Mouse (Mus musculus): Measurements from ENCODE around the gene Bcl2l11. TPM values are rescaled to one million over a fixed set of nuclear protein-coding genes. Genes with fewer than 3 reads are reported as not detected.

The Bcl2l11 gene
- total RNA-seq, 1 experiment from 2014 or later = 34.8 TPM

- DNase-seq = no peak
These were observed 14.3 kb upstream of the Bcl2l11 start for GRCm38 (mm10) chr2:128111537-128111936.

DNA sequence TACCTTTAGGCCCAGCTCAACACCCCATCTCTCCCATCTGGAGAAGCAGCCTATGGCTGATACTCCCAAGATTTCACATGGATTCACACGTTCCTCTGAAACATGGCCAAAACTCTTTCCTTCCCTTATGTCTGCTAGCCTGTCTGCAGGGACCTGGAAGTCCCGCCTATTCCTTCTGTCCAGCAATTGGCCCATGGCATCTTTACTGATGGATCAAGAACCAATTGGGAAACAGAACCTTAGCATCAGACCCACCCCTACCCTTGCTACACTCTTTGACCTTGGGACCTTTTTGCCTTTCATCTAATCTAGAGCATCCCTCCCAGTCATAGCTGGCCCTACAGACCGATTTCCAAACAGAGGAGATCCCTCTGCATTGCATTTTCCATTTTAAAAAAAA lies 11.2 kb upstream of the Bcl2l11 start:
- DNase-seq = no peak

DNA sequence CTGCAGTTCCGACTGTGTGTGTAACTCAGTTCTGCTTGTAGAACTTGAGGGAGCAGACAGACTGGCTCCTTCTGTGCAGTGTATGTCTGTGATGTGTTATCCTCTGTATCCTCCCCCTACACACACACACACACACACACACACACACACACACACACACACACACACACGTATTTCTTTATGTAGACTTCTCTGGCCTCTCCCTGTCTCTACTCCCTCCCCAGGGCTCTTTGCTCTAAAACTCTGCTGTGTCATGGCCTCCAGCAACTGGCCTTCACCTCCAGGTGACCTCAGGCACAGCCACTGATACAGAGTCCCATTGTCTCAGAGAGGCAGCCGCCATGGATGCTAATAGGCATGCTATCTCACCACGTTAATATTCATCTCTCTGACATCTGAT lies 10.3 kb upstream of the Bcl2l11 start:
- DNase-seq = no peak

DNA sequence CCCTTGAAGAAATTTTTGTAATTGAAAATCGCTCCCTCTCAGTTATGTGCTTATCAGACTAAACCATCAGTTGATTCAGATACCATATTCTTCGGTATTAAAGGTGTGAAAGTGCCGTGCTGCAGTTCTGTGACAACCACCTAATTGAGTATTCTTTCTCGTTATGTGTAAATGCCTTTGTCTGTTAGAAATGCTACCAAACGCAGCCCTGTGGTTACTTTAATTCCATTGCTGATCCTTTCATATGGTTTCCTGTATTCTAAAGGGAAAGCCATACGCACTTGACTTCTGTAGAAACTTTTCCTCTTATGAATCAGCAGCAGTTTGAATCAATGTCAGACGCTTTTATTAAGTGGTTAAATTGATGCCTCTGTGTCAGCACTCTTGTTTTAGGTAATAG lies 8.2 kb upstream of the Bcl2l11 start:
- no peak for DNase-seq

- no peak for DNase-seq
These were observed 6.9 kb upstream of the Bcl2l11 start for GRCm38 (mm10) chr2:128118971-128119370.

DNA sequence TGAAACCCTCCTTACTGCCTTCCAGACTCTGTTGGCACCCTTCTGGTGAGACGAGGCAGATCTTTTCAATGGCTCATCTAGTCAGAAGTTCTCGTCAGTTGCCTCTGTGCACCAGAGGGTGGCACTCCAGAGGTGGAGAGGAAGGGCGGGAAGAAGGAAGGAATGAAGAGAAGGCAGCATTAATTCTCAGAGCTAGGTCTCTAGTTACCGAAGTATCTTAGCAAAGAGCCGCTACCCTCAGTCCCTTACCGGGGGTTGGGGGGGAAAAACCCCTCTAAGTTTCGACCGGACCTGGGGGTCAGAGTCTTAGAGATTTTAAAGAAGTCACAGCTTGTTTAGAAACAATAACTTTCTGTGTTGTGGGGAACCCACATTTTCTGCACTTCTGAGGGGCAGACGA lies 3.3 kb upstream of the Bcl2l11 start:
- peak; percentile 79 for DNase-seq

GRCm38 (mm10) chr2:128122891-128123771 lies 2.7 kb upstream of the Bcl2l11 start:
- peak; percentile 61 for DNase-seq

GRCm38 (mm10) chr2:128123921-128124683 lies 1.7 kb upstream of the Bcl2l11 start:
- peak; percentile 18 for DNase-seq

- DNase-seq = no peak
These were observed 1.1 kb upstream of the Bcl2l11 start for GRCm38 (mm10) chr2:128124693-128125092.

DNA sequence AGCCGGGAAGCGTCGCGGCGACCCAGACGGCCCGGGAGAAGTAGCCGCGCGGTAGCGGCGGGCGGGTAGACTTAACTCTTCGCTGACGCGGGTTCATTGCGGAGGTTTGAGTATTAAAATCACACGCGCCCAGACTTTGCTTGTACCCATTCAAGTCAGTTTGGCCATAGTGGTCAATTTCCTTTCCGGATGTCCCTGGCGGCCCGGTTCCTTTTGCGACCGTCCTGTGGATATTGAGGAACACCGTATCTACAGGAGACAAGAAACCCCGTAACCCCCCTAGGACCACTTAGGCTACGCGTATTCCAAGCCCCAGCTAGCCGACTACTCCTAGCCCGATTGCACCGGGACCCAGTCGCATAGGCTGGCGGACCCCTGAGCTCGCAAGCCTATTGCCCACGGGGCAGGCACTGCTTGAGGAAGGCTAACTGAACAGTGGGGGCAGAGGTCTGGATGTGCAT lies 783 bp downstream of the Bcl2l11 start:
- no peak for DNase-seq

- DNase-seq = peak; percentile 99
These were observed 1.4 kb downstream of the Bcl2l11 start for GRCm38 (mm10) chr2:128127121-128127671.

GRCm38 (mm10) chr2:128127691-128128292 lies 2.0 kb downstream of the Bcl2l11 start:
- DNase-seq = peak; percentile 90

GRCm38 (mm10) chr2:128128532-128128931 lies 2.7 kb downstream of the Bcl2l11 start:
- no peak for DNase-seq

GRCm38 (mm10) chr2:128131503-128131902 lies 5.7 kb downstream of the Bcl2l11 start:
- no peak for DNase-seq

DNA sequence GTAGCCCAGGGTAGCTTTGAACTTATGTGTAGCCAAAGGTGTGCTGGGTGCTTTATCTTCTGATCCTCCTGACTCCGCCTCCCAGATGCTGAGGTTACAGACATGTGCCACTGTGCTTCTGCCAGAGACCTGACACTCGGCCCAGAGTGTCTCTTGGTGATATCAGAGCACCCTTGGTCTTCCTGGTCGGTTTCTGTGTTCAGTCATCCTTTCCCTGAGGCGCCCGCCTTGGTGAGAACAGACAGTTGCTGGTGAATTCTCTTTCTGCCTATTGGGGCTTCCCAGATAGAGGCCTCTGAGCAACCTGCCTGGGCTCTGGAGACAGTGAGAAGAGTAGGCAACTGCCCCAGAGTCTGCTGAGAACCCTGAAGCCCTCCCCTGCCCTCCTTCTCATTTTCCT lies 6.8 kb downstream of the Bcl2l11 start:
- DNase-seq = no peak

DNA sequence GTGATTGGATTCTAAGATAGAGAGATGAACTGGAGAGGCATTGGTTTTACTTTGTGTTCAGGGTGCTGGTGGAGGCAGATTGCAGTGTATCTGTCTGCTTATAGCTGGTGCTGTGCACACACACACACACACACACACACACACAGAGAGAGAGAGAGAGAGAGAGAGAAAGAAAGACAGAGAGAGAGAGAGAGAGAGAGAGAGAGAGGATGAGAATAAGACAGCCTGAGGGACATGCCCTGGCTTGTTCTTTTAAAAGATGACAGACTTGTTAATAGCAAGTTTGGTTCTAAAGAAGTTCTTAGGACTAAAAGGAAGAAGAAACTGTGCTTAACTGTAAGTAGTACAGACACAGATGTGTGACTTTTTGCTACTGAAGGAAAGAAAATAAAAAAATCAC lies 8.0 kb downstream of the Bcl2l11 start:
- DNase-seq = no peak

DNA sequence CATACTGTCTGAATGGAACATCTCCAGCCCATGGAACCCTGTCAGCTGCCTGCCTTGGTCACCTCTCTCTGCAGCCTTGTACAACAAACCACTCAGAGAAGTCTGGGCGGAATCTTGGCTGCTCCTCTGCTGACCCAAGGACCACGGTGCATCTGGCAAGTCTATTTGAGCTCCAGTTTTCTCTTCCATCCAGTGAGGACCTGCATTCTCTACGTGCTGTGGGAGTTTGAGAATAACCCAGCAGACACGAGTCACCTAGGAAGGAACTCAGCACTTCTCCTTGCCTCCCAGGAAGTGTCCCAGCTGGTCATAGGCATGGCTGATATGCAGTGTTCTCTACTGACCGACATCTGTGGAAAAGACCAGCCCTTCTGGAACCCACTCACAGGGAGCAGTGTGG lies 8.6 kb downstream of the Bcl2l11 start:
- DNase-seq = no peak

DNA sequence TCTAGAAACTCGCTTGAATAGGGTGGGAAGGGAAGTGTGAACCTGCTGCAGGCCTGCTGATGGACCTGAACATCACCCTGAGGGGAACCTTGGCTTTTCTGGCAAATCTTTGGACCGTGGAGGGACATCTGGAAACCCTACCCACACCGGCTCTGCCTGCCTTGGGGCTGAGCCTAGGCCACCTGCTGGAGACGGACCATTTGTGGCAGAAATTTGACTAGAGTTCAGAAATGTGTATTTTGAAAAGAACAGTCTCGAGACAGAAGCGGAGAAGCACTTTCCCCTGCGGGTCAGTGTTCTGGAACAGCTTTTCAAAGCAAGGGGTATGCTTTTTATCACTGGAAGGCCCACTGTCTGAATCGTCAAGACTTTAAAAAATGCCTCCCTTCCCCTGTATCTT lies 9.1 kb downstream of the Bcl2l11 start:
- no peak for DNase-seq

GRCm38 (mm10) chr2:128136769-128137433 lies 11.1 kb downstream of the Bcl2l11 start:
- DNase-seq = peak; percentile 59

- DNase-seq = peak; percentile 57
These were observed 11.8 kb downstream of the Bcl2l11 start for GRCm38 (mm10) chr2:128137480-128138276.

GRCm38 (mm10) chr2:128138924-128139323 lies 13.1 kb downstream of the Bcl2l11 start:
- no peak for DNase-seq

Data from adrenal gland, postnatal 14 days (tissue).